Mouse (Mus musculus) gastrocnemius, postnatal 4 days (tissue): ENCODE data around the gene Eif2ak2. TPM values are rescaled to one million over a fixed set of nuclear protein-coding genes. Genes with fewer than 3 reads are reported as not detected.

ENCODE experiments used
- DNase-seq, 2 experiments: peaks; one replicate each; pipeline ENCODE4 v3.0.0; 2021 to 2022; ENCODE audit warnings: low spot score in 2 of 2, mixed read lengths in 2 of 2
- total RNA-seq, 2 experiments: library from RNA; stranded (reverse); gene quantifications; 2 replicates each; pipeline ENCODE4 v1.2.3; 2021

Gene Eif2ak2
- total RNA-seq, 2 experiments from 2014 or later, result 10.1 to 14.7 TPM

- DNase-seq, result peak; percentile 99
Observed at GRCm38 (mm10) chr17:78834856-78835835, 47.2 kb downstream of the Eif2ak2 start, which contains the start of the genes Heatr5b and Gpatch11. Gene Heatr5b, minus strand, starts transcription at chr17:78835364. Gene Gpatch11, plus strand, starts transcription at chr17:78835567.

DNA sequence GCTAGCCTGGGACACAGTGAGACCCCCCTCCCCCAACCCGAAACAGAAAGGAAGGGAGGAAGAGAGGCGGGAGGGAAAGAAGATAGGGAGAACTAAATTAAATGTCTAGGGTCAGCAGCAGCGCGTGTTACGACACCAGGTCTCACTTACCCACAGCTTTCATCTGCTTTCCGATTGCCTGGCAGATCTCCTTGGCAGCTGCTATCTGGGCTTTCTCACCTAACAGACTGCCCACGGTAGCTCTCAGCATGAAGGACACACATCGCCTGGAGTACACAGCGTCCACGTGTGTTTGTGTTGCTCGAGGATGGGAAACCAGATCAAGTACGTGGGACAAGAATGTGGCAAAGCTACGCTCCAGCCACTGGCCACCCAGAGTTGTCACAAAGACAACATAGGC lies 58.0 kb downstream of the Eif2ak2 start:
- DNase-seq, result no peak

- DNase-seq, result no peak
Observed at GRCm38 (mm10) chr17:78809582-78809981, 72.8 kb downstream of the Eif2ak2 start.

GRCm38 (mm10) chr17:78809019-78809418 lies 73.4 kb downstream of the Eif2ak2 start:
- no peak for DNase-seq

Other genes starting within 250 kb of the Eif2ak2 start
- 10 to 100 TPM; 17.3 to 18.5 TPM for gene Strn, start 145.4 kb downstream of the Eif2ak2 start, total RNA-seq
- gene Heatr5b, start 47.2 kb downstream of the Eif2ak2 start, total RNA-seq, result 10 to 100 TPM; 18.1 to 18.8 TPM
- gene Gpatch11, start 47.0 kb downstream of the Eif2ak2 start, total RNA-seq, result 10 to 100 TPM; 23.7 to 25.8 TPM
- gene Sult6b1, start 24.4 kb upstream of the Eif2ak2 start, total RNA-seq, result not detected
- gene Cebpzos, start 33.9 kb upstream of the Eif2ak2 start, total RNA-seq, result 10 to 100 TPM; 45.3 to 60.5 TPM
- 10 to 100 TPM; 25.4 to 28.2 TPM for gene Cebpz, start 54.5 kb upstream of the Eif2ak2 start, total RNA-seq
- gene Ndufaf7, start 54.6 kb upstream of the Eif2ak2 start, total RNA-seq, result 10 to 100 TPM; 29.5 to 33.5 TPM
- gene Prkd3, start 138.2 kb upstream of the Eif2ak2 start, total RNA-seq, result 10 to 100 TPM; 37.9 to 39.6 TPM
- 10 to 100 TPM; 29.0 to 31.5 TPM for gene Qpct, start 169.3 kb upstream of the Eif2ak2 start, total RNA-seq